Mouse (Mus musculus) CH12.LX (cell line): ENCODE data around the gene Ctdspl. TPM values are rescaled to one million over a fixed set of nuclear protein-coding genes. Genes with fewer than 3 reads are reported as not detected.

Experiments used
- DNase-seq: peaks from one replicate; pipeline ENCODE4 v3.0.0-alpha.2; 2013; ENCODE audit errors: extremely low read depth
- H3K27ac ChIP-seq: 2 replicates; pipeline ENCODE4 v1.5.1; 2012; ENCODE audit warnings: low read depth, mild to moderate bottlenecking, control low read depth, moderate library complexity; ENCODE audit not compliant: insufficient read depth
- H3K27me3 ChIP-seq: replicated peaks from 2 replicates; pipeline ENCODE3; 2012; ENCODE audit warnings: inconsistent platforms
- H3K36me3 ChIP-seq, 2 experiments: replicated peaks in 1 of 2; 2 replicates each; pipeline versions ENCODE3 to v1.6.1; 2012; ENCODE audit warnings: inconsistent platforms in 1 of 2, low read length in 1 of 2, mild to moderate bottlenecking in 1 of 2, mixed read lengths in 1 of 2, moderate library complexity in 1 of 2; ENCODE audit not compliant: control insufficient read depth in 1 of 2, insufficient read depth in 1 of 2
- H3K4me1 ChIP-seq, 2 experiments: 2 replicates each; pipeline ENCODE4 v1.6.1; 2012; ENCODE audit warnings: inconsistent platforms in 1 of 2, moderate library complexity in 1 of 2; ENCODE audit not compliant: insufficient read depth in 2 of 2, control insufficient read depth in 1 of 2
- H3K4me2 ChIP-seq: 2 replicates; pipeline ENCODE4 v1.6.1; 2012; ENCODE audit warnings: low read depth, mild to moderate bottlenecking, control low read depth; ENCODE audit not compliant: poor library complexity, insufficient read depth, severe bottlenecking
- H3K4me3 ChIP-seq, 3 experiments: fragments of 150-350 bp in 1 of 3; sonication (generic) in 1 of 3; replicated peaks in 1 of 3; 2 replicates each; pipeline versions ENCODE3 to v1.5.1; 2011 to 2012; ENCODE audit warnings: low read depth in 2 of 3, low read length in 2 of 3, mild to moderate bottlenecking in 2 of 3, moderate library complexity in 2 of 3, control low read depth in 1 of 3, improper control_type of control experiment in 1 of 3, inconsistent platforms in 1 of 3, mixed read lengths in 1 of 3; ENCODE audit not compliant: poor library complexity in 1 of 3
- H3K79me2 ChIP-seq: replicated peaks from 2 replicates; pipeline ENCODE4 v1.6.1; 2012; ENCODE audit warnings: mild to moderate bottlenecking, moderate library complexity; ENCODE audit not compliant: control insufficient read depth, poor library complexity, insufficient read depth, severe bottlenecking; ENCODE audit errors: extremely low read depth
- H3K9ac ChIP-seq: 2 replicates; pipeline ENCODE4 v1.6.1; 2012; ENCODE audit warnings: low read depth, mild to moderate bottlenecking, control low read depth, moderate library complexity; ENCODE audit not compliant: insufficient read depth
- H3K9me3 ChIP-seq: replicated peaks from 2 replicates; pipeline ENCODE3; 2012; ENCODE audit warnings: low read length, inconsistent platforms, mixed read lengths
- BHLHE40 ChIP-seq: IDR thresholded peaks from 2 replicates; pipeline ENCODE4 v1.6.1; 2011; ENCODE audit warnings: mild to moderate bottlenecking, low read depth, low read length, improper control_type of control experiment
- CHD2 ChIP-seq: IDR thresholded peaks from 2 replicates; pipeline ENCODE4 v1.6.1; 2011; ENCODE audit warnings: low read length, improper control_type of control experiment
- CTCF ChIP-seq, 2 experiments: IDR thresholded peaks in 1 of 2; conservative IDR thresholded peaks in 1 of 2; 2 replicates each; pipeline ENCODE4 v1.5.1; 2011 to 2012; ENCODE audit warnings: low read depth in 2 of 2, low read length in 2 of 2, improper control_type of control experiment in 1 of 2, inconsistent platforms in 1 of 2, mild to moderate bottlenecking in 1 of 2, moderate library complexity in 1 of 2
- ELF1 ChIP-seq: IDR thresholded peaks from 2 replicates; pipeline ENCODE4 v1.6.1; 2014; ENCODE audit warnings: low read depth, mild to moderate bottlenecking, inconsistent platforms, low read length, improper control_type of control experiment
- EP300 ChIP-seq: IDR thresholded peaks from 2 replicates; pipeline ENCODE4 v1.6.1; 2011; ENCODE audit warnings: low read length, improper control_type of control experiment
- HCFC1 ChIP-seq: IDR thresholded peaks from 2 replicates; pipeline ENCODE4 v1.6.1; 2012; ENCODE audit warnings: low read depth, mild to moderate bottlenecking, inconsistent platforms, low read length, improper control_type of control experiment
- JUN ChIP-seq: IDR thresholded peaks from 2 replicates; pipeline ENCODE4 v1.6.1; 2011; ENCODE audit warnings: low read depth, mild to moderate bottlenecking, low read length, improper control_type of control experiment, moderate library complexity; ENCODE audit not compliant: insufficient read depth
- JUND ChIP-seq: conservative IDR thresholded peaks from 2 replicates; pipeline ENCODE4 v1.6.1; 2011; ENCODE audit warnings: low read depth, low read length, improper control_type of control experiment
- KAT2A ChIP-seq: IDR thresholded peaks from 2 replicates; pipeline ENCODE4 v1.6.1; 2012; ENCODE audit warnings: low read length, improper control_type of control experiment, inconsistent platforms; ENCODE audit not compliant: insufficient replicate concordance
- MEF2A ChIP-seq: IDR thresholded peaks from 2 replicates; pipeline ENCODE4 v1.6.1; 2014; ENCODE audit warnings: low read depth, mild to moderate bottlenecking, inconsistent platforms, low read length, improper control_type of control experiment, borderline replicate concordance
- SIN3A ChIP-seq: IDR thresholded peaks from 2 replicates; pipeline ENCODE4 v1.6.1; 2012; ENCODE audit warnings: low read length, improper control_type of control experiment, inconsistent platforms
- TCF12 ChIP-seq: IDR thresholded peaks from 2 replicates; pipeline ENCODE4 v1.6.1; 2014; ENCODE audit warnings: low read depth, mild to moderate bottlenecking, inconsistent platforms, low read length, improper control_type of control experiment
- USF1 ChIP-seq: IDR thresholded peaks from 2 replicates; pipeline ENCODE4 v1.6.1; 2014; ENCODE audit warnings: low read depth, mild to moderate bottlenecking, inconsistent platforms, low read length, improper control_type of control experiment
- ZC3H11A ChIP-seq: IDR thresholded peaks from 2 replicates; pipeline ENCODE4 v1.6.1; 2012; ENCODE audit warnings: low read depth, mild to moderate bottlenecking, inconsistent platforms, low read length, improper control_type of control experiment
- dilution Hi-C: fragments of 300-500 bp; cut with MboI; formaldehyde crosslinking; loops from 2 replicates; pipeline ENCODE4 v1.14.3; 2020; ENCODE audit warnings: low sequenced_read_pairs; ENCODE audit not compliant: extremely low pct_unique_long_range_greater_than_20kb, extremely low pct_ligation_motif_present
- in situ Hi-C: fragments of 300-500 bp; cut with MboI; formaldehyde crosslinking; loops from 3 replicates; pipeline ENCODE4 v1.14.3; 2019; ENCODE audit warnings: low sequenced_read_pairs, low pct_ligation_motif_present, low pct_unique_long_range_greater_than_20kb, mixed read lengths
- polyA plus RNA-seq: library from polyadenylated mRNA; unstranded; fragments of >175 nt; gene quantifications from 2 replicates; pipeline ENCODE4 v1.2.1, GENCODE M21; 2012; ENCODE audit warnings: low read depth; ENCODE audit not compliant: insufficient read length
- total RNA-seq, 2 experiments: library from RNA; depleted of rRNA; stranded (reverse); fragments of 300-350 nt in 1 of 2; fragments of >200 nt in 1 of 2; gene quantifications; 2 replicates each; pipeline ENCODE4 v1.2.3; 2012 to 2014

Ctdspl gene
- total and polyA plus RNA-seq, 3 experiments, result not detected

- peaks cover 0 to 27% of the 10 kb centered on the region in 2 experiments for H3K36me3 ChIP-seq
- no peak for DNase-seq
- H3K9ac ChIP-seq, result no peak overlapping the region
- H3K4me1 ChIP-seq, result 0 out of 4 replicates have a peak, but pooled peaks cover 0 to 3% of the 10 kb centered on the region in 2 experiments
- no peak for TF ChIP-seq ELF1
- TF ChIP-seq SIN3A, result no peak
- TF ChIP-seq CTCF (conservative IDR thresholded peaks at IDR 0.05 in 1 of 2, IDR thresholded peaks at IDR 0.05 in 1 of 2; ENCODE audit: low read depth in 2 of 2, low read length in 2 of 2), result no peak
- no peak for TF ChIP-seq USF1
- no peak for TF ChIP-seq BHLHE40
- no peak for TF ChIP-seq JUND
- no peak for TF ChIP-seq CHD2
- TF ChIP-seq ZC3H11A, result no peak
- H3K27ac ChIP-seq, result no peak overlapping the region
- H3K4me3 ChIP-seq, result no peak overlapping the region
- in situ Hi-C loops, result no loop called here
- no peaks in the 10 kb centered on the region for H3K79me2 ChIP-seq
- no peak overlapping the region for H3K4me2 ChIP-seq
- peaks cover 18% of the 10 kb centered on the region for H3K27me3 ChIP-seq
- H3K9me3 ChIP-seq, result no peaks in the 10 kb centered on the region
- dilution Hi-C loops, result no loop called here
Observed at GRCm38 (mm10) chr9:119075685-119076084, 149.4 kb downstream of the Ctdspl start.

DNA sequence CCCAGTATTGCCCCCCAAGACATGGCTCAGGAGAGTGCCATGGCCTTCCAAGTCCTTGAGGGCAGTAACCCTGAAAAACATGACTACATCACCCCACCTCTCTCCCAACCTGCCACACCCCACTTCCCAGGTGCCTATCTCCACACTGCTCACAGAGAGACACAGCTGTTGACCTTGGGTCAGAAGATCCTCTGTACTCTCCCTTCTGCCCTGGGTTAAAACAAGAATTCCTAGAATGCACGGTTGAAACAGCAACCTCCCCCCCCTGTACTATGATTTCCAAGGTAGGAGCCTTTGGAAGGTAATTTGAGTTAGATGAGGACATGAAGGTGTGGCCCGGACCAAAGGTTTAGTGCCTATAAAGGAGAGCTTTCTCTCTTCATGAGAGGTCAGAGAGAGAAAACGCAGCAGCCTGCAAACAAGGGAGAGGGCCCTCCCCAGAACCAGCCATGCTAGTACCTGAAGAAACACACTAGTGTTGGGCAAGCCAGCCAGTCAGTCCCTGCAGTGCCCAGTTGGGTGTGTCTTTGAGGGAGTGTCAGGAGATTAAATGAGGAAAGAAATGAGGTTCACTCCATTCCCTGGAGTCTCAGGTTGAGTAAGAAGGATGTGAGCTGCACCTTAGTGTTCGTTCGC lies 153.9 kb downstream of the Ctdspl start:
- H3K27ac ChIP-seq, result no peak overlapping the region
- 0 out of 4 replicates have a peak, but pooled peaks cover 0 to 3% of the 10 kb centered on the region in 2 experiments for H3K4me1 ChIP-seq
- DNase-seq, result no peak
- H3K27me3 ChIP-seq, result peaks cover 55% of the 10 kb centered on the region
- H3K9me3 ChIP-seq, result no peaks in the 10 kb centered on the region
- no peaks in the 10 kb centered on the region for H3K36me3 ChIP-seq
- TF ChIP-seq MEF2A (no peak), KAT2A (no peak), ELF1 (no peak), TCF12 (no peak), EP300 (no peak), JUN (no peak), HCFC1 (no peak)
- TF ChIP-seq, all 38 proteins: peak for 0
- dilution Hi-C loops, result no loop called here
- in situ Hi-C loops, result no loop called here
- H3K4me3 ChIP-seq, result no peak overlapping the region
- H3K9ac ChIP-seq, result no peak overlapping the region
- H3K79me2 ChIP-seq, result no peaks in the 10 kb centered on the region
- H3K4me2 ChIP-seq, result no peak overlapping the region
